Mouse (Mus musculus) lung, postnatal 0 days (tissue): ENCODE results near the gene Ctnna2.

ENCODE experiments used
- CTCF ChIP-seq: IDR thresholded peaks from 2 replicates; pipeline ENCODE4 v1.5.1; 2016; ENCODE audit warnings: antibody characterized with exemption, mild to moderate bottlenecking
- EP300 ChIP-seq: IDR thresholded peaks from 2 replicates; pipeline ENCODE4 v1.6.1; 2016; ENCODE audit warnings: antibody characterized with exemption, mild to moderate bottlenecking, control low read depth

GRCm38 (mm10) chr6:77381309-77381708, 598.2 kb downstream of the Ctnna2 start:
- TF ChIP-seq CTCF, result no peak
- TF ChIP-seq EP300, result no peak
